Mouse (Mus musculus) ES-Bruce4 (cell line): ENCODE measurements around the gene Cc2d2a.

Experiments
- CTCF ChIP-seq: IDR thresholded peaks from one replicate; pipeline ENCODE4 v1.8.1; 2011; ENCODE audit warnings: low read depth, low read length
- EP300 ChIP-seq: IDR thresholded peaks from 2 replicates; pipeline ENCODE4 v1.6.1; 2011; ENCODE audit warnings: low read depth, low read length; ENCODE audit not compliant: insufficient read depth
- POLR2A ChIP-seq: IDR thresholded peaks from one replicate; pipeline ENCODE4 v1.8.1; 2011; ENCODE audit warnings: low read length; ENCODE audit not compliant: insufficient read depth

DNA sequence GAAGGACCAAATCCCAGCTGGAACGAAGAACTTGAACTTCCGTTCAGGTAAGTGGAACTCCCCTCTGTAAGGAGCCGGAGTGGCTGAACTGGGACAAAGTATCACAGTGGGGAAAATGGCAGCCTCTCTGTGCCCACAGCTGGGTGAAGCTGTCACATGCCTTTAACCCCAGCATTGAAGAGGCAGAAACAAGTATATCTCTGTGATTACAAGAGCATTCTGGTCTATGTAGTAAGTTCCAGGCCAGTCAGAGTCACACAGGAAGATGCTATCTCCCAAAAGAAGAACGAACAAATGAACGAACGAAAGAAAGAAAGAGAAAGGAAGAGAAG lies 60.3 kb downstream of the Cc2d2a start:
- TF ChIP-seq POLR2A, result no peak
- TF ChIP-seq CTCF, result no peak
- TF ChIP-seq EP300, result no peak
